Mouse (Mus musculus) 3134 (cell line): Measurements from ENCODE around the gene Klrb1.
"Not testable (repeated sequence)": the region's sequence is repeated elsewhere in the genome, so short reads cannot be mapped to it uniquely, and the experiment has no call there.

Experiments
- DNase-seq: peaks from one replicate; pipeline ENCODE4 v3.0.0-alpha.2; 2011; ENCODE audit warnings: low spot score; ENCODE audit not compliant: insufficient read length; ENCODE audit errors: extremely low read depth

Klrb1 gene

DNA sequence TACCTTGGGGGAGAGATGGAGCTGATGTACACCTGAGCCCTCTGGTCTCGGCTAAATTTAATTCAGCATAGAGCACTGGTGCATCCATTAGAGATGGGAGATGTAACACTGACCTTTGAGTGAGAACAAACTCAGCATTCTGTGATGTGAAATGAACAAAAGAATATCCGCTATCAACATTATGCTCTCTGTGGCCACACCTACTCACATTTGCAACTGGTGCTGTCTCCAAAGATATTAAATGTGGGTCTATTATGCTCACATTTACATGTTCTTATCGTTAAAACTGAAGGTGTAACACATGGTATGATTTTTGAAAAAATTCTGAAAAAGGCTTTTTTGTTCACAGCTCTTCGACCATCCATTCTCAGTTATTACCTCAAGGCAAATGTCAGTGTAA lies at the start of gene Klrb1:
Gene Klrb1 (minus strand): TSS at position 101 of the 400 bp plus-strand sequence.
- DNase-seq = no peak

DNA sequence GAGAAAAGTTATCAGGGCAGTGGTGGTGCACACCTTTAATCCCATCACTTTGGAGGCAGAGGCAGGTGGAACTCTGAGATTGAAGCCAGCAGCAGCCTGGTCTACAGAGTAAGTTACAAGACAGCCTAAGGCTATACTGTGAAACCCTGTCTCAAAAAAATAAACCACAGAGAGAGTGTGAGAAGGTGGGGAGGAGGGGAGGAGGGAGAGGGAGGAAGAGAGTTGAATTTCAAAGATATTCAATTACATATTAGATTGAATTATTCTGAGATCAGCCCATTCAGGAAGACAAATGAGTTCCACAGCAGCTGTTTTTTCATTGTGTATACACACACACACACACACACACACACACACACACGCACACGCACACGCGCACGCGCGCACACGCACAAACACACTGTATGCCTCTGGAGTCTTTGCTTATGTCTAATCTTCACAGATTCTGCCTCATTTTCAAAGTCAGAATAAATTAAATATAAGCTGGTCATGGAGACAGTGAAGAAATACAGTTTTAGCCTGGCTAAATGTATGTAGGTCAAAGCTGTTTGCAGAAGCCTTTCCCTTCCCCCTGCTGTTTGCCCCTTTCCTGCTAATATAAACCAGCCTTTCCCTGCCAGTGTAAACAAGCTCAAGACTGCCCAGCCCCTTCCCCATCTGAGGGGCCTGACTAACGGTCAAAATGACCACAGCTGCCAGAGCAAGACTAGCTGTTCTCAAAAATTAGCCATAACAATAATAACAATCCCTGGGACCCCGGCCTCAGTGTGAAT lies 46.8 kb upstream of the Klrb1 start:
- DNase-seq = no peak

DNA sequence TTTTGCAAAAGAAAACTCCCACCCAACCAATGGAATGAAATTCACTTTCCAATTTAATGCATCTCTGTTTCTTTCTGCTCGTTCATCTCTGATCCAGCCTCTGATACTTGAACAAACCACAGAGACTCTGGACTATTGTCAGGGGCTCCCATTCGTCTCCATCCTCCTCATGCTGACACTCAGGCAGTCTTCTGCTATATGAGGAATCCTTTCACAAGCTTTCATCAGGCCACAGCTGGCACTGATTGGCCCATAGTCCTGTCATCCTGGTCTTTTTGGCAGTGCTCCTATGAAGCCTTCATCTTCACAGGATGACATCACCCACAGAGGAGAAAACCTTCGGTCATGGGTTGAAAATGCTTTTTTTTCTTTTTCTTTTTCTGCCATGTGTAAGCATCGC lies 45.2 kb upstream of the Klrb1 start:
- peak; percentile 12 for DNase-seq

DNA sequence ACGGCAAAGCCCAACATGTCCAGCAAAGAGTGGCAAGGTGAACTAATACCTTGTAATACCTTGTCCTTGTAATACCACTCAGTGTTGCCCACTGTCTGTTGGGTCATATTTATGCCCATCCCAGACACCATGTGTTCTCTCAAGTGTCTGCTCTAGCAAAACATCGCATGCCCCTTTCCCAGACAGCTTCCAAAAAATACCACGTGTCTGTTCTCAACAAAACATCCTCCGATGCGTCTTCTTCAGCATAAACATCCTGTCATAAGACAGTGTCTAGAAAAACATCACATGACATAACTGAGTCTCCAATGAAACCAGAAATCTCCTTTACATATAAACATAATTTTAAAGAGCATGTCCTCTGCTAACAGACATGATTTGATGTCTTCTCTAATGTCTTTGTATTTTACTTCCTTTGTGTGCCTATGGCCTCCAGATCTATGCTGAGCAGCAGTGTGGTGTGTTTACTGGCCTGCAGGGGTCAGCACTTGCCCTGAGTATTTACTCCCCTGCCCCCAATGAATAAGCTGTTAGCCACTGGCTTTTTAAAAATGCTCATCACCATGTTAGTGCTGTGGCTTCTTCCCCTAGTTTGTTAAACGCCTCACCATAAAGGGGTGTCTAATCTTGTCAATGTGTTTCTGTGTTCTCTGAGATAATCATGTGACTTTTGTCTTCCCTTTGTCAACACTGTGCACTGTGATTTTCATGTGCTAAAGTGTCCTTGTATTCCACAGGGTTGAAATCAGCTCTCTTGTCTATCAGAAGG lies 43.8 kb upstream of the Klrb1 start:
- DNase-seq = peak; percentile 30

DNA sequence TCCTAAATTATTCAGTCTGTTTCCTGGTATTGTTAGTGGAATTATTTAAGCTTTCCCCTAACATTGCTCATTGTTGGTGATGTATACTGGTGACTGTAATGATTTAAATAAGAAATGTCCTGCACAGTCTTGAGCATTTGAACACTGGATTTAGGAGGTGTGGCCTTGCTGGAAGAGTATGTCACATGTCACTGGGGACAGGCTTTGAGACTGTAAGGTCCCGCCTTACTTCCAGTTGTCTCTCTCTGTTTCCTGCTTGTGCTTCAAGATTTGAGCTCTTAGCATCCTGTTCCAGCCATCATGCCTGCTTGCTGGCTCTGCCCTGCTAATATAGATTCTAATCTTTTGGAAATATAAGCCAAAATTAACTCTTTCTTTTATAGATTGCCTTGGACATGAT lies 42.4 kb upstream of the Klrb1 start:
- DNase-seq = peak; percentile 11

DNA sequence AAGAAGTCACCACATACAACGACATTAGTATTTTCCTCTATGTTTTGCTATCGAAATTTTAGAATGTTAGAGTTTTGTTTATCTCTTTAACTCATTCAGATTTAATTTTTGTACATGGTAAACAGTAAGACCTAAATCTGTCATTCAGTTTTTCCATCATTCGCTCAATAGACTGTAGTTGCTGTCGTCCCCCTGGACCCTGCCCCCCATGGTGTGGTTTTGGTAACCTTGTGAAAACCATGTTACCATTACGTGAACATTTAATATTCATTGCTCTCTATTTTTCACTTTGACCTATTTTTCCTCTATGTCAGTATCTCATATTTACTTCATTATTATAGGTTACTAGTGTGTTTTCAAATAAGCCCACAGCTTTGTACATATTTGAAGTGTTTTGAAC lies 41.7 kb upstream of the Klrb1 start:
- no peak for DNase-seq

DNA sequence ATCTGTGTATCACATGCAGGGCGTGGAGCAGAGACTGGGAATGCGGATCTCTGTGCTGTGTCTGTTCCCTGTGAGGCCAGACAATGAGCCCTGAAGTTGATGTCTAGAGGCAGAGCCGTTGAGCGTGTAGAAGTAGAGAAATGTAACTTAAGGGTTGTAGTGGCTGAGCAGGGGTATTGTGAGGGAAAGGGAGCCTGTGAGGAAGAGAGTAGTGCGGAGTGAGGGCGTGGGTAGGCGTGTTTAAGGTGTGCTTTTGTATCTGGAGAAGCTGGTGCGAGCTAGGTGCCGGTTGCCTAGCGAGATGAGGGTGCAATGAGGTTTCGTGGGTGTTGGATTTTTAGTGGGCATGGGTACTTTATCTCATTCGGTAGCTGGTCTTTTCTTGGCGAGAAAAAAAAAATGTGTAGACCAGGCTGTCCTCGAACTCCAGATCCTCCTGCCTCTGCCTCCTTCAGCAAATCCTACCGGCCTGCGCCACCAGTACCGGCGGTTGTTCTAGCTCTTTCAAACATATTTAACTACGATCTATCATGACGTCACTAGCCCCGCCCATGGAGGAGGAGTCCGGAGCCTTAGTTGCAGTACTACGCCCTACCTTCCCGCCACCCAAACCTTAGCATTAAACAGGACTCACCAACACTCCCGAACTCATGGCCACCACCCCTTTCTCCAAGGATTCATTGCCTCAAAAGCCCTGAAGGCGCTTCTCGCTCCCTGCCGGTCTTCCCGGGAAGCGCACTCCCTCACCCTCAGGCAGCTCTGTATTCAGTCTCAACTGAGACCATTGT lies 41.1 kb upstream of the Klrb1 start:
- peak; percentile 99 for DNase-seq

DNA sequence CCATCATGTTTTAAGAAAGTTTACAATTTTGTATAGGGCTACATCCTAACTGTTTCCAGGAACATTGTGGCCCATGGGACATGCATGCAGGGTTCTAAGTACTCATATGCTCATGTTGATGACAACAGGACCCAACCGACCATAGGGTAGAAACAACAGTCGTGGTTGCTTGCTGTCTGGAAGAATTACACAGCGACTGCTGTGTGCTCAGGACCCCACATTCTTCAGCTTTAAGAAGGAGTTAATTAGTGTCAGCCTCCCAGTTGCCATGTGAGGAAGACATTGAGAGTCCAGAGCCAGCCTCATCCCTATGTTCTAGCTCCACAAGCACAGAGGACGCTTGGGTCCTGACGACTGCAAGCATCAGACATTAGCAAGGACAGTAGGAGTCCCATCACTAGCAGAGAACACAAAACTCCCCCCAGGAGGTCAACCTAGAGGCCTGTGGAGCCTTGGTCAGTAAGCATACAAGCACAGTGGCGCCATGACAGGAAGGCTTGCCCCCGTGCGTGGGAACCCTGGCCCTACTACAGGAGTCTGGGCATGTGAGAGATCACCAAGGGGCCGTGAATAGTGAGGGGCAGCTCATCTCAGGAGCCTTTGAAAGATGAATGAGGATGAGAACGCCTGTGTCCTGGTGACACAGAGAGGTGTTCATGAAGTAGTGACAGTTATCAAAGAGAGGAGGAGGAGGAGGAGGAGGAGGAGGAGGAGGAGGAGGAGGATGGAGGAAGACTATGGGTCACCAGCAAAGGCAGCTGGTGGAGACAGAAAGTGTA lies 40.2 kb upstream of the Klrb1 start:
- DNase-seq = not testable (repeated sequence)

DNA sequence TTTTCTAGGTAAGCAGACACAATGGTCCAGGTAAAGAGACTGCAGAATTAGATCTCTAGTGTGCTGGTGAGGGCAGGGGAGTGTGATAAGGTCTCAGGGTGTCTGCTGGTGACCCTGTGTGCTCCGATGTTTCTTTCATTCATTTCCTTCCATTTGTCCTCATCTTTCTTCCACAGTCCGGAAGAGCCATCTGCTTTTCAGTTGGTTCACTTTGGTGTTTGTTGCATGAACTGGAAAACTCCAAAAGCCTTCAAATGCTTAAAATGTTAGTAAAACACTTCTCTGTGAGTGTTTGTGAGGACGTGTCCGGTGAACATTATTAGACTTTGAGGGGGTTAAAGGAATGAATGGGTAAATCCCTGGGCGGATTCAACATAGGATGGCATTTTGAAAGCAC lies 38.3 kb upstream of the Klrb1 start:
- DNase-seq = no peak

DNA sequence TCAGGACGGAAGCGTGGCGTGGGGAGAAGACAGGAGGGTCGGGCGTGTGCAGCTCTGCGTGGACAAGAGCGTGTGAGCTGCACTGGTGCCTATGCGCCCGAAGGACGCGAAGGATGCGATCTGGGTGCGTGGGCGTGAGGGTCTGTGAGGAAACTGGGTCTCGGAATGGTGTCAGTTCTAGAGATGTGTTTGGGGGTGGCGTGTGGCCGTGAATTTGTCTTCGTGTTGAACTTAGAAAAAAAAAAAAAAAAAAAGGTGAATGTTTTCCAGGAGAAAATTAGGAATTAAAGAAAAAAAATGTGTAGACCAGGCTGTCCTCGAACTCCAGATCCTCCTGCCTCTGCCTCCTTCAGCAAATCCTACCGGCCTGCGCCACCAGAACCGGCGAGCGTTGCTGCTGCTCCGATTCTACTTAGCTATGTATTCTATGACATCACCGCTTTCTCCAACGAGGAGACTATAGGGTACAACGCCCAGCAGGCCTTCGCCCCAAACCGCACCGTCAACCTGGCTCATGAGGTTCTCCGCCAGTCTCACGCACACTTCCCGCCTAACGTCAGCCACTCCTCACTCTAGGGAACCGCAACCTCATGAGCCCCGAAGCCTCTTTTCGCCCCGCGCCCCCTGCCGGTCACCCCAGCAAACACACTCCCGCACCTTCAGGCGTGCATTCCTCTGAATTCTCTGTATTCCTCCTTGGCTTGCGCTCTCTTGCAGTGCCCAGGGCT lies 37.7 kb upstream of the Klrb1 start:
- peak; percentile 91 for DNase-seq

DNA sequence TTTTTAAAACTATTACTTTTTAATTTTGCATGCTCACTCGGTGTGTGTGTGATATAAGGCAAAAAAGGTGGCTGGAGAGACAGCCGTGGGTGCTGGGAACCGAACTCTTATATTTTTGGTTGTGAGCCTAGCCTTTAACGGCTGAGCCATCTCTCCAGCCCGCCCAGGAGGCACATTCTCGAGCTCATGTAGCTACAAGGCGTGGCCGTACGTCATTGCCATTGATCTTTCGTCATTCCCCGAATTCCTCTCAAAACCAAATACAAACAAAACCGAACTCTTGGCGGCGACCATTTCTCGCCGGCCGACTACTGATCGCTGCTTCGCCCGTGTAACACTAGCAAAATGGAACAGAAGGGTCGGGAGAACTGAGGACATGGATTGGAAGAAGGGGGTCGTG lies 37.2 kb upstream of the Klrb1 start:
- DNase-seq = peak; percentile 93

DNA sequence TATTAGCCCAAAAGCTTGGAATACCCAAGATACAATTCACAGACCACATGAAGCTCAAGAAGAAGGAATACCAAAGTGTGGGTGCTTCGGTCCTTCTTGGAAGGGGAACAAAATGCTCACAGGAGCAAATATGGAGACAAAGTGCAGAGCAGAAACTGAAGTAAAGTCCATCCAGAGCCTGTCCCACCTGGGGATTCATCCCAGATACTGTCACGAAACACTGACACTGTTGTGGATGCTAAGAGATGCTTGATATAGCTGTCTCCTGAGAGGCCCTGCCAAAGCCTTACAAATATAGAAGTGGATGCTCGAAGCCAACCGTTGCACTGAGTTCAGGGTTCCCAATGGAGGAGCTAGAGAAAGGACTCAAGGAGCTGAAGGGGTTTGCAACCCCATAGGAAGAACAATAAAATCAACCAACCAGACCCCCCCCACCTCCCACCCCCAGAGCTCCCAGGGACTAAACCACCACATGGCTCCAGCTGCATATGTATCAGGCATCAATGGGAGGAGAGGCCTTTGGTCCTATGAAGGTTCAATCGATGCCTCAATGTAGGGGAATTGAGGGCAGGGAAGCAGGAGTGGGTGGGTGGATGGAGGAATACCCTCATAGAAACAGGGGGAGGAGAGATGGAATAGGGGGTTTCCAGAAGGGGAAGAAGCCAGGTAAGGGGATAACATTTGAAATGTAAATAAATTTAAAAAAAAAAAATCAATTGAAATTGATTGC lies 36.5 kb upstream of the Klrb1 start:
- DNase-seq = peak; percentile 4

DNA sequence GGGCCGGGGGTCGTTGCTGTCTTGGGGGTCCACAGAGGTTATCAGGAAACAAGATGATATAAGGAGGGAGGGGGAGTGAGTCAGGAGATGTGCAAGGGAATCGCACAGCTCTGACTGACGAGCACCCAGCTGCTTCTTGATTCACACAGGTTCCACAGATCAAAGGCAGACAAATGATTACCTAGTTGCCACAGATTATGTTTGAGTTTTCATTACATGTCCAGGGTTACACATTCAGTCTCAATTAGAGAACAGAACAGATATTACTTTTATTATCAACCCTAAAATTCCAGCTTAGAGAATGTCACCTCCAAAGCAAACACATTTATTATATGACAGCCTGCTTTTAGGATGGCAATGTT lies 32.5 kb upstream of the Klrb1 start:
- DNase-seq = not testable (repeated sequence)

DNA sequence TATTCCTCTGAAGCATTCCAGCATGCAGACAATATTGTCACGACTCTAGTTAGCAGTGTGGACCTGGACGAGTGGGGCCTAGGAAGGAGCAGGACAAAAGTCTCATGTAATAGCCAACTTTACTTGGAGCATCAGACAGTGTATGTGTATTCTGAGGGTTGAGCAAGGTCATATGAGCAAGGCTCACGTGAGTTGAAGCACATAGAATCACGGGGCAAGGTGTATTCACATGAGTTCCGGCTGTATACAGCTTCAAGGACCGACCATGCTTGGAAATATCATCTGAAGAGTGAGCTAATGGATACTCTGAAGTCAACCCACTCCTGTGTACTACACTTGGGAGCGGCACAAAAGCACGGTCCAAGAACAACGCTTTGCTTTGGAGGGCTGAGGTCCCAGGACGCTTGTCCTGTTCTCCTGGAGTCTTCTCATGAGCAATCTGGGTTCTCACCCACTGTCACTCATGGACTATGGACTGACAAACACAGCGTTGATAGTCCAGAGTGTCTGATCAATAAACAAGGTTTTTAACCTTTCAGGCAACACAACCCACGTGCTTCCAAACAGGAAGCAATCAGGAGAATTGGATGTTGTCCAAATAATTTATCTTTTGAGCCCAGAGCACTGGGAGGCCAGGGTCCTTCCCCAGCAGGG lies 32.0 kb upstream of the Klrb1 start:
- not testable (repeated sequence) for DNase-seq

DNA sequence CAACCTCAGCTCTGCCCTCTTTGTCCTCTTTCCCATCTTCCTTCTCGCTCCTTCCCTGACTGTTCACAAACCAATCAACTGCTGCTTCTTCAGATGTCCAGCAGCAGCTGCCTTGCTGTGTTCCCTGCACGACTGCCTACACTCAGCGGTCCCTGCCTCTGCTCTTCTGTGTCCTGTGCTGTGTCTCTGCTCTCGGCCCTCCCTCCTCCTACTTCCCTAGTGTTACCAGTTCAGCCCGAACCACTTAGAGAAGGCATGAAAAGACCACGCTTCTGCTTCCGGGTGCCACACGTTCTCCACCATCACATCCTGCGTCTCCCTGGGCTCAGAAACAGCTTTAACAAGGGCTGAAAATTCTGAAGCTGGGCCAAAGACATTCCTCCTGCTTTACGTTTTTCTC lies 31.4 kb upstream of the Klrb1 start:
- not testable (repeated sequence) for DNase-seq

DNA sequence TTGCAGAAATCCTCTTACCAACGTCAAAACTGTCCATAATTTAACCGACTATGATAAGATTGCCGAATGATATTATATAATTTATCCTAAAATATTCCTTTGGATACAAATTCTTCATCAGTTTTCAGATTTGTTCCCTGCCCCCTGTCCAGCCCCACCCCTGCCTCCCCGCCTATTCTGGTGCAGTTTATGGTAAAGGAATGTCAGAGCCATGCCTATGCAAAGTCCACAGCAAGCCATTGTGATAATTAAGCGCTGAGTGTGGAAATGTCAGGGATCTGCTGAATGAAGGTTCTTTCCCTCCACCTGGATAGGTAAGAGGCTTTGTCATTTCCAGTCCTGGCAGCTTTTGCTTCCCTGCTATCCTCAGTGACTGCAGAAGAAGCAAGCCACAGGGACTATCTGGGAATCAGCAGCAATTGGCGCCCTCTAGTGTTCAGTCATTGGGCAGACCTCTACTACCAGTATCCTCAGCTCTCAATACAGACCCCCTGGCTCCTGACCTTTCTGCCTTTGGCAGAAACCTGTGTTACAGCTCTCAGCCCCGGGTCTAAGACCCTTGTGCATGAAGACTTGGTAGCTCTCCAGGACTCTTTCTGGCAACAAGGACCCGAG lies 30.9 kb upstream of the Klrb1 start:
- peak; percentile 44 for DNase-seq

DNA sequence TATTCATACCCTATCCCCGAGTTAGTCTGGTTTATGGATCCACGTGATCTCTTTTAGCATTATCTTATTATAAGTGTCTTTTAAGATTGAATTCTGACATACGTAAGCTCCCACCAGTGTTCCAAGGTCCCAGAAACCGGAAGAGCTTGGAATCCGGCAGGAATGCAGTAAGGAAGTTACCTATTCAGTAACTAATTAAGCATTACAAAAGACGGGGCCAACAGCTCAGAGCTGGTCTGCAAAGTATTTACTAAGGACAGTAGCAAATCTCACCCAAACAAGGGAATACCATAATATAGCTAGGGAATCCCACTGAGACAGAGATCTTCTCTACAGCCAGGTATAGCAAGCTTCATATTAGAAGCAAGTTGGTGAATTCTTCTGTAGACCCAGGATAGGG lies 24.1 kb upstream of the Klrb1 start:
- not testable (repeated sequence) for DNase-seq

DNA sequence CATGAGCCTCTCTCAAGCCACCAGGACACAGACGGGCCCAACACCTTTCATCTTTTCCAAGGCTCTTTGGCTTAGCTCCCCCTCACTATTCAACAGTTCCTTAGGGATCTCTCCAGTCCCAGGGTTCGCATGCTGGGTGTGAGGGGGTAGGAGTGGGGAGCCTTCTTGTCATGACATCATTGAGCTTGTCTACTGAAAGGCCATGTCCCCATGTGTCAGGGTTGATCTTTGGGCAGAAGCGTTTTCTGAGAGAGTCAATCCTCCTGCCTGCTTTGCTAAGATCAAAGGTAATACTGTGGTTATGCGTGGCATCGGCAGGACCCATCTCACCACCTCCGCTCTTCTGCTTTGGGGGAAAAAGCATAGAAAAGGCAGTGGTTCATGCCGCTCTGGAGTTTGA lies 14.6 kb upstream of the Klrb1 start:
- DNase-seq = no peak
